Mouse (Mus musculus): ENCODE data around the gene Supt7l. TPM values are rescaled to one million over a fixed set of nuclear protein-coding genes. Genes with fewer than 3 reads are reported as not detected.

Gene Supt7l
- polyA plus RNA-seq, 1 experiment from 2014 or later: 11.4 TPM

DNA sequence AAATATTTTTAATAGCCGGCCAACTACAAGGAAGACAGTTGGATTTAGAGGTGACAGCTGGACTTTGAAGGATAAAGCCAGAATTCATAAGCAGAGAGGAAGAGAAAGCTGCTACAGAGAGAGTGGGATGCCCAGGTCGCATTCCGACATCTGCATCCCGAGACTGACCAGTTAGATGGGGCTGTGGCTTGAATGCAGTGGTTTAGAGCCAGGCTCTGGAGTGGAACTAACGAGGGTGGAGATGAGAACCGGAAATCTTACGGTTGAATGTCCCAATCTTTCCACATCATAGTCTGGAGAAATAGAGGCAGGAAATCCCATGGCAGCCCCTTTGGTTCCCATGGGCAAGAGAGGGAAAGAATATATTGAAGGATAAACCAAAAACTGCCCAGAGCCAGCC is 38.4 kb upstream of the Supt7l start:
- Histone ChIP-seq H3K4me3 (ENCODE audit: low read depth, low read length) (no peak overlapping the region), H3K36me3 (ENCODE audit: insufficient read depth, low read length) (no peaks in the 10 kb centered on the region), H3K9ac (replicated peaks; ENCODE audit: low read depth) (no peak overlapping the region), H3K27me3 (replicated peaks; ENCODE audit: insufficient read depth, low read length) (no peaks in the 10 kb centered on the region), H3K4me1 (ENCODE audit: insufficient read depth, low read depth, low read length) (peaks cover 4% of the 10 kb centered on the region; the same call in 1 of the 2 replicates), H3K4me2 (replicated peaks; ENCODE audit: low read depth, low read length) (no peak overlapping the region), H3K27ac (ENCODE audit: low read length) (no peak overlapping the region), H3K9me3 (ENCODE audit: low read length) (no peaks in the 10 kb centered on the region)
- 88% methylated on average over 7 of the region's 7 CpGs for WGBS
- DNase-seq (ENCODE audit: low spot score) (no peak), ATAC-seq (no peak)
- TF ChIP-seq CTCF (IDR thresholded peaks at IDR 0.05): no peak
- TF ChIP-seq EP300 (IDR thresholded peaks at IDR 0.05): no peak

DNA sequence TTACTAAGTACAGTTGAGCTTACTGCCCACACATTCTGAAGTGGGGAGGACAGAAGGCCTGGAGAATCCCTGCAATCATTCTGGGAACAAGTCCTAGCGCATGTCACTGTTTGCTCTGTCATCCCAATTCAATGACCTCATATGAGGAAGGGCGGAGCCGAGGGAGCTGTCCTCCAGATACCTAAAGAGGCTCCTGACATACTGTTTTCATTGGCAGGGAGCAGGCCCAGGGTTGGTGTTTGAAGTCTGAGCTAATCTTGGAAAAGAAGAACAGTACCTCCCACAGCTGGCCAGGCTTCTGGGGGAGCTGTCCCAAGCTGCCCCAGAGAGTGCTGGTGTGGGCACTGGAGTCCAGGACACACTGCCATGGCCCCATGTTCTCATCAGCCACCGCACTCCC is 37.4 kb upstream of the Supt7l start:
- peak; percentile 54 for DNase-seq (ENCODE audit: low spot score)
- Histone ChIP-seq H3K27me3 (replicated peaks; ENCODE audit: insufficient read depth, low read length) (no peaks in the 10 kb centered on the region), H3K4me1 (ENCODE audit: insufficient read depth, low read depth, low read length) (peaks cover 4% of the 10 kb centered on the region; the same call in 1 of the 2 replicates), H3K9ac (replicated peaks; ENCODE audit: low read depth) (no peak overlapping the region), H3K9me3 (ENCODE audit: low read length) (no peaks in the 10 kb centered on the region), H3K36me3 (ENCODE audit: insufficient read depth, low read length) (no peaks in the 10 kb centered on the region), H3K4me2 (replicated peaks; ENCODE audit: low read depth, low read length) (no peak overlapping the region), H3K27ac (ENCODE audit: low read length) (peak overlapping the region; percentile 47; the same call in 1 of the 2 replicates), H3K4me3 (ENCODE audit: low read depth, low read length) (no peak overlapping the region)
- TF ChIP-seq EP300 (IDR thresholded peaks at IDR 0.05): peak; percentile 37; the same call in 1 of the 2 replicates
- TF ChIP-seq CTCF (IDR thresholded peaks at IDR 0.05): no peak
- 56% methylated on average over 4 of the region's 4 CpGs for WGBS
- ATAC-seq: peak; percentile 39

DNA sequence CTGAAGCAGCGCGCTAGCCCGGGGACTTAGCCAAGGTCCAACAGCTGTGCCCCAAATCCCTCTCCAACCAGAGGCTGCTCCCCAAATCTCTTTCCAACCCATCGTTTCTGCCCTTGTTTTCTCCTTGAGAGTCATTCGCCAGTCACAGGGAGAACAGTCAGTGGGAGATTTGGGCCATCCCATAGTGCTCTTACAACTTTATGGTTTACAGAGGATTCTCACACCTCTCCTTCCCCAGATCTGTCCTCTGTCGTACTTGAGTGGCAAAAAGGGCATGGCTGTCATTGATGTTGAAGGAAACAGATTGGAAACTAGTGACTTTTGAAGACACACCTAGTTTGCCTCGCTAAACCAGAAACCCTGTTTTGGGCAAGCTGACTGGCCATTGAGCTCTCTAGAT is 36.3 kb upstream of the Supt7l start:
- H3K4me2 ChIP-seq (replicated peaks; ENCODE audit: low read depth, low read length): no peak overlapping the region
- TF ChIP-seq CTCF (IDR thresholded peaks at IDR 0.05) (no peak), EP300 (IDR thresholded peaks at IDR 0.05) (no peak)
- peaks cover 4% of the 10 kb centered on the region; the same call in 1 of the 2 replicates for H3K4me1 ChIP-seq (ENCODE audit: insufficient read depth, low read depth, low read length)
- DNase-seq (ENCODE audit: low spot score) (no peak), ATAC-seq (no peak)
- no peaks in the 10 kb centered on the region for H3K36me3 ChIP-seq (ENCODE audit: insufficient read depth, low read length)
- no peak overlapping the region for H3K4me3 ChIP-seq (ENCODE audit: low read depth, low read length)
- 36% methylated on average over 7 of the region's 7 CpGs for WGBS
- no peaks in the 10 kb centered on the region for H3K9me3 ChIP-seq (ENCODE audit: low read length)
- 0 out of 2 replicates have a peak overlapping the region, but pooled peaks have one; percentile 71 for H3K27ac ChIP-seq (ENCODE audit: low read length)
- H3K27me3 ChIP-seq (replicated peaks; ENCODE audit: insufficient read depth, low read length): no peaks in the 10 kb centered on the region
- H3K9ac ChIP-seq (replicated peaks; ENCODE audit: low read depth): no peak overlapping the region

DNA sequence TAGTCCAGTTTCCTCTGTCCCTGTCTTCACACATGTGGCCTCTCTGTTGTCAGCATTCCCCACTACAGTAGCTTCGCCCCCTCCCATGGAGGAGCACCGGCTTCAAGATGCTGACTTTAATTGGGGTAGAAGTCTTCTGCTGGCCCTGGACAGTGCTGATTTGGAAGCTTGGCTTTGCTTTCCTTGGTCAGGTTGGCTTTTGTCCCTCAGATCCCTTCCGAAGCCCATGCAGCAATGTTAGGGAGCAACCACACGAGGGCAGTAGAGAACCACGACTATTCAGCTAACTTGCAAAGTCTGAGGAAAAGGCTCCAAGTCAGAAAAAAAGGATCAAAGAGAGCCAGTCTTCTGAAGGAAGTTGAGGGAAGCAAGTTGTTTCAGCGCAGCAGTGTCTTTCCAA is 35.9 kb upstream of the Supt7l start:
- Histone ChIP-seq H3K27me3 (replicated peaks; ENCODE audit: insufficient read depth, low read length) (no peaks in the 10 kb centered on the region), H3K4me1 (ENCODE audit: insufficient read depth, low read depth, low read length) (peaks cover 4% of the 10 kb centered on the region; the same call in 1 of the 2 replicates), H3K27ac (ENCODE audit: low read length) (0 out of 2 replicates have a peak overlapping the region, but pooled peaks have one; percentile 71), H3K4me2 (replicated peaks; ENCODE audit: low read depth, low read length) (no peak overlapping the region), H3K36me3 (ENCODE audit: insufficient read depth, low read length) (no peaks in the 10 kb centered on the region), H3K9me3 (ENCODE audit: low read length) (no peaks in the 10 kb centered on the region), H3K4me3 (ENCODE audit: low read depth, low read length) (no peak overlapping the region), H3K9ac (replicated peaks; ENCODE audit: low read depth) (no peak overlapping the region)
- 8% methylated on average over 6 of the region's 6 CpGs for WGBS
- ATAC-seq (peak; percentile 32), DNase-seq (ENCODE audit: low spot score) (peak; percentile 94)
- TF ChIP-seq EP300 (IDR thresholded peaks at IDR 0.05): no peak
- peak; percentile 98 for TF ChIP-seq CTCF (IDR thresholded peaks at IDR 0.05)

DNA sequence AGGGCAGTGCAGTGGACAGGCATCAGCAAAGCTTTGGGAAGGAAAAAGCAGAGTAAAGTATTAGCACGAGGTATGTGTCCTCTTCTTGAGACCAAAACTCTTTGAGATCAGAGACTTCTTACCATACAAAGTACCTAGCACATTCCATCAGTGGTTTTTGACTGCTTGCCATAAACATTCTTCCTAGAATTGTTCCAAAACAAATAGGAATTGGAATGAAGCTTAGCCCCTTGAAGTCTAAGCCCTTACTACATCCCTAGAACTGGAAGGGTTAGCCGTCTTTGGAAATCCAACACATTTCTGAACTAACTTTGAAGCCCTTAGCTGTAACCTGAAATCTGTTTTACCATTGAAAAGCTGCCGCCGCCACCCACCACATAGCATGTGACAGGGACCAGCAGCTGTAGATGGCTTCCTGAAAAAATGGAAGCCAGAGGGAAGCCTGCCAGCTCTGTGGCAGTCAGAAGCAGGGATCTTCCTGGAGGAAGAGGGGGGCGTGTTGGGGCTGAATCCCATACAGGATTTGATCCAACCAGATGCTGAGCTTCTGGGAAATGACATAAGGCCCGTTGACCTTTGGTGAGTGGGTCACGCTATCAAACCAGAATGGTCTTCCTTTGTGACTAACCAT is 34.5 kb upstream of the Supt7l start:
- 0 out of 2 replicates have a peak, but pooled peaks cover 5% of the 10 kb centered on the region for H3K36me3 ChIP-seq (ENCODE audit: insufficient read depth, low read length)
- no peaks in the 10 kb centered on the region for H3K27me3 ChIP-seq (replicated peaks; ENCODE audit: insufficient read depth, low read length)
- H3K4me3 ChIP-seq (ENCODE audit: low read depth, low read length): no peak overlapping the region
- peak; percentile 58 for ATAC-seq
- 44% methylated on average over 7 of the region's 7 CpGs for WGBS
- peaks cover 4% of the 10 kb centered on the region; the same call in 1 of the 2 replicates for H3K4me1 ChIP-seq (ENCODE audit: insufficient read depth, low read depth, low read length)
- no peak for TF ChIP-seq CTCF (IDR thresholded peaks at IDR 0.05)
- TF ChIP-seq EP300 (IDR thresholded peaks at IDR 0.05): peak; percentile 40
- H3K4me2 ChIP-seq (replicated peaks; ENCODE audit: low read depth, low read length): no peak overlapping the region
- no peaks in the 10 kb centered on the region for H3K9me3 ChIP-seq (ENCODE audit: low read length)
- peak overlapping the region; percentile 71 for H3K27ac ChIP-seq (ENCODE audit: low read length)
- H3K9ac ChIP-seq (replicated peaks; ENCODE audit: low read depth): no peak overlapping the region
- DNase-seq (ENCODE audit: low spot score): peak; percentile 71

DNA sequence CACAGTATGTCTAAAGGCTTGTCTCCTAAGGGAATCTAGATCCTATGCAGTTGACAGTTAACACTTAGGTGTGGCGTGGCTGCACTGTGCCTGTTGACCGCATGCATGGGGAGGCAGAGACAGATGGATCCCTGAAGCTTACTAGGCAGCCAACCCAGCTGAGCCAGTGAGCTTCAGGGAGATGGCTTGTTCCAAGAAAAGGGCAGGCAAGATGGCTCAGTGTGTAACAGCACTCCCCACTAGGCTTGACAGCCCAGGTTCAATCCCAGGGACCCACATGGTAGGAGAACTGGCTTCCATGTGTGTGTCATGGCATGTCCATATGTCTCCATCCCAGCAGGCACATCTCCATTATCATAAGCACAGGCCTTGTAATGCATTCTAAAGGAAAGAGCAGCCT is 32.7 kb upstream of the Supt7l start:
- WGBS: 96% methylated on average over 2 of the region's 2 CpGs
- ATAC-seq (no peak), DNase-seq (ENCODE audit: low spot score) (no peak)

More for the DNA sequence above, 32.7 kb upstream of the Supt7l start:
- Histone ChIP-seq H3K9me3 (ENCODE audit: low read length) (no peaks in the 10 kb centered on the region), H3K4me2 (replicated peaks; ENCODE audit: low read depth, low read length) (no peak overlapping the region), H3K27me3 (replicated peaks; ENCODE audit: insufficient read depth, low read length) (no peaks in the 10 kb centered on the region), H3K36me3 (ENCODE audit: insufficient read depth, low read length) (peaks cover 10% of the 10 kb centered on the region; the same call in 1 of the 2 replicates), H3K4me3 (ENCODE audit: low read depth, low read length) (no peak overlapping the region), H3K4me1 (ENCODE audit: insufficient read depth, low read depth, low read length) (peaks cover 4% of the 10 kb centered on the region; the same call in 1 of the 2 replicates), H3K9ac (replicated peaks; ENCODE audit: low read depth) (no peak overlapping the region), H3K27ac (ENCODE audit: low read length) (no peak overlapping the region)
- TF ChIP-seq CTCF (IDR thresholded peaks at IDR 0.05): no peak
- TF ChIP-seq EP300 (IDR thresholded peaks at IDR 0.05): no peak

All from lung, postnatal 0 days (tissue).